Mouse (Mus musculus) gastrocnemius, postnatal 25 days (tissue): ENCODE measurements around the gene Cdk17. TPM values are rescaled to one million over a fixed set of nuclear protein-coding genes. Genes with fewer than 3 reads are reported as not detected.
A peak's percentile ranks its signal among the peaks of the same experiment; 100 is the strongest.

Source experiments
- DNase-seq: peaks from one replicate; pipeline ENCODE4 v3.0.0; 2022
- total RNA-seq, 2 experiments: library from RNA; stranded (reverse); gene quantifications; 1 replicate in 1 of 2; 2 replicates in 1 of 2; pipeline ENCODE4 v1.2.3; 2021

Gene Cdk17
- total RNA-seq, 2 experiments from 2014 or later = 5.9 to 6.3 TPM

GRCm38 (mm10) chr10:93264001-93264400, 103.3 kb downstream of the Cdk17 start:
- no peak for DNase-seq

- DNase-seq = no peak
Measured at GRCm38 (mm10) chr10:93265833-93266232, 105.2 kb downstream of the Cdk17 start.

GRCm38 (mm10) chr10:93266521-93266920, 105.8 kb downstream of the Cdk17 start:
- DNase-seq = no peak

- no peak for DNase-seq
Measured at GRCm38 (mm10) chr10:93267509-93267908, 106.8 kb downstream of the Cdk17 start.

- no peak for DNase-seq
Measured at GRCm38 (mm10) chr10:93268339-93268738, 107.7 kb downstream of the Cdk17 start.

- no peak for DNase-seq
Measured at GRCm38 (mm10) chr10:93269744-93270143, 109.1 kb downstream of the Cdk17 start.

- DNase-seq = no peak
Measured at GRCm38 (mm10) chr10:93270889-93271460, 110.3 kb downstream of the Cdk17 start.

GRCm38 (mm10) chr10:93271831-93272230, 111.2 kb downstream of the Cdk17 start:
- no peak for DNase-seq

- DNase-seq = no peak
Measured at GRCm38 (mm10) chr10:93272986-93273982, 112.6 kb downstream of the Cdk17 start.

- no peak for DNase-seq
Measured at GRCm38 (mm10) chr10:93274277-93274696, 113.6 kb downstream of the Cdk17 start.

- DNase-seq = no peak
Measured at GRCm38 (mm10) chr10:93275212-93276136, 114.8 kb downstream of the Cdk17 start.

- peak; percentile 66 for DNase-seq
Measured at GRCm38 (mm10) chr10:93276349-93276763, 115.7 kb downstream of the Cdk17 start.

GRCm38 (mm10) chr10:93276857-93277256, 116.2 kb downstream of the Cdk17 start:
- DNase-seq = no peak

- DNase-seq = no peak
Measured at GRCm38 (mm10) chr10:93278361-93278760, 117.7 kb downstream of the Cdk17 start.

GRCm38 (mm10) chr10:93279062-93279461, 118.4 kb downstream of the Cdk17 start:
- no peak for DNase-seq

- no peak for DNase-seq
Measured at GRCm38 (mm10) chr10:93280586-93280985, 119.9 kb downstream of the Cdk17 start.

GRCm38 (mm10) chr10:93281092-93281491, 120.4 kb downstream of the Cdk17 start:
- DNase-seq = no peak

GRCm38 (mm10) chr10:93282526-93282964, 121.9 kb downstream of the Cdk17 start:
- no peak for DNase-seq

- no peak for DNase-seq
Measured at GRCm38 (mm10) chr10:93283258-93283657, 122.6 kb downstream of the Cdk17 start.

GRCm38 (mm10) chr10:93285489-93285888, 124.8 kb downstream of the Cdk17 start:
- no peak for DNase-seq

- DNase-seq = no peak
Measured at GRCm38 (mm10) chr10:93287551-93288145, 127.0 kb downstream of the Cdk17 start.

GRCm38 (mm10) chr10:93288336-93288735, 127.7 kb downstream of the Cdk17 start:
- DNase-seq = no peak
